Mouse (Mus musculus) T-helper 17 cell (primary cell): ENCODE data around the gene Slc38a1.

ENCODE experiments used
- in situ Hi-C, 2 experiments: fragments of 300-600 bp; cut with MboI, MseI; formaldehyde crosslinking; loops; 1 replicate in 1 of 2; 2 replicates in 1 of 2; pipeline ENCODE4 v1.15.1; 2025; ENCODE audit warnings: high pct_unique_total_duplicates in 2 of 2

Slc38a1 gene

DNA sequence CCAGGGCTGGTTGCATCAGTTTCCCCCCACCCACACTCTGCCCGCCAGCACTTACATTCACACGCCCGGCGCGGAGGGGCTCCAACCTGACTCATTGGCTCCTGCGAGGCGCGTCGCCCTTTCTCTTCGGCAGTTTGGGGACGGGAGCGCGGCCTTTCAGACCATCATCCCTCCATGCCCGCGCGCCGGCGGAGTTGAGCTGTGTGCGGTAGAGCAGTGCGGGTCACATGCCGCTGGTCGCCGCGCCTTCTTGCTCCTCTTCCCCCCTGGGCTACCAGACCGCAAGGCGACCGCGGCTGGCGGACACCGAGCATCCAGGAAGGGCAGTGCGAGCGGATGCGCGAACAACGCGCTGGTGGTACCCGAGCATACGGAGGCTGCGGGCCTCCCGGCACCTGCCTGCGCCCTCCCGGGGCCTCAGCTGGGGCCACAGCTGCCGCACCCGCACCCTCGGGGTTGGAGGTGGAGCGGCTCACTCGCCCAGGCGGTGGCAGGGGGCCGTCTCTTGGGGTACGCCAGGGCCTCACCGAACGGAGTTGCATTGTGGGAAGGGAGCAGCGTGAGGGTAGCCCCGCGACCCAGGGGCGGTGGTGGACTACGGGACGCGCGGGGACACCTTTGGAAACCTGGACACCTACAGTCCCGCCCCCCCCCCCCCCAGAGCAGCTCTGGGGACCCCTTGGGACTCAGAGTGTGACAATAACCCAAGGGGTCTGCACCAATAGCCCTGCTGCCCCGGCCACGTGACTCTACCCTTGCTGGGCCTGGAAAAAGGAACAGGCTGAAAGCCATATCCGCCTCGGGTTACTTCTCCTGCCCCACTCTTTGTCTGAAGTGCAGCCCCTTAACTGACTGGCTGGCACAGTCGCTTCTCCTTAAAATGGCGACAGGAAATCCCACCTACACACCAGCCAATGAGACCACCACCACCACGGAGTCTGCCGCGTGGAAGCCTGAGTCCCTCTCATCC lies at the start of gene Slc38a1:
Slc38a1 (minus strand) TSS at position 478 of the 970 bp plus-strand sequence.
- in situ Hi-C loops: loop anchor here (5.0 to 25.0 kb wide), 2 partner anchors 55 to 355 kb away; partner anchors contain the start of genes Arid2 (in 1 of the 2) and Slc38a2 (in 1 of the 2)

DNA sequence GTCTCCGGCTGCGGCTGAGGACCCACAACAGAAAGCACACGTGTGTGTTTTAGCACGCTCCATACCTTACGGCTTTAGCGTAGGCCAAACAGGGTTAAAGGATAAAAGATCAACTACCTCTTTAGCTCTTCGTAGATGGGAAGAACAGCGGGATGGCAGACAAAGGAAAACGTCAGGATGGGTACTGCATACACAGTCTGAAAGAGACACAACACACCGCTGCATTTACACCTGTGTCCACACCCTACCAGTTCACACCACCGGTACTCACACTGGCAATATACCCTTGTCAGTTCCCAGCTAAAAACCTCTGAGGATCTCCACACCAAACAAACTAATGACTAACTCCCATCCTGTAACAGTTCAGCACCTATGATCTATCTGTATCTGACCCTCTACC lies 49.7 kb upstream of the Slc38a1 start:
- in situ Hi-C loops: no loop called here

DNA sequence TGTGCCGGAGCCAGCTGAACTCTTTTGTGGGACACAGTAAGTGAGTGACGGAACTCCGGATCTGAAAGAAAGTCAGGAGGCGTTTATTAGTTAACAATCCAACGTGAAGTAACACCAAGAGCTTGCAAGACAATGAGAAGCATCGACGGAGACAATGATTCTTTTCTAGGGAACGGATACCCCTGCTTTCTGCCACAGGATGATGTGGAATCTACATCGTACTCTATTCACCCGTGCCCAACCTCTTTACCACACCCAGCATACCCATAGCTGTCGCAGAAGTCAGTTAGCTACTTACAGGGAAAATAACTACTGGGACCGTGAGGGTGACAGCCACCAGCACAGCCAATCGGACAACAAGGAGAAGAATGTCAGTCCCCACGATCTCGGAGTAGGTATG lies 48.7 kb upstream of the Slc38a1 start:
- in situ Hi-C loops: no loop called here

- in situ Hi-C loops: no loop called here
Observed at GRCm38 (mm10) chr15:96690829-96691228, 48.1 kb upstream of the Slc38a1 start.

GRCm38 (mm10) chr15:96689919-96690318 lies 47.2 kb upstream of the Slc38a1 start:
- in situ Hi-C loops: no loop called here

DNA sequence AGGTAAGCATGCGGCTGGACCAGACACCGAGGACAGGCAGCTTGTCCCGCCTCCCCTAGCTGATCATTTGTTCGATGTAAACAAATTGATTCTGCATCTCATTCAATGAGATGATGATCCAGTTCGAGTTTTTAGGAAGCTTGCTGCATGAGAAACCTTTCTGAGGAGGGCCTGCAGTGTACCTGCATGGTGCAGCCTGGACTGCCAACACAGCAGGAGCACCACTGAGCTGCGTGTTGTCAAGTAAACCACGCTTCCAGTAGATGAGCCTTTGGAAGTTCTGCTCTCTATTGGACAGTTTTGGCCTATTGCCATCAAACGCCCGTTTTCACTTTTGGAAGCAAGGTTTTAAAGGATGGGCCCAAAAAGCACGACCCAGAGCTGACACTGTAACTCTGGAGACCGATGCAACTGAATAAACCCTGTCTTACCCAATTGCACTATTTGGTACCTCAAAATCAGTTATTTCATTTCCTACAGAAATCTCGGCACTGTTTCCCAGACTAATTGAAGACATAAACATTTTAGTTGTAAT lies 46.1 kb upstream of the Slc38a1 start:
- in situ Hi-C loops: no loop called here

- in situ Hi-C loops: no loop called here
Observed at GRCm38 (mm10) chr15:96688036-96688435, 45.3 kb upstream of the Slc38a1 start.

DNA sequence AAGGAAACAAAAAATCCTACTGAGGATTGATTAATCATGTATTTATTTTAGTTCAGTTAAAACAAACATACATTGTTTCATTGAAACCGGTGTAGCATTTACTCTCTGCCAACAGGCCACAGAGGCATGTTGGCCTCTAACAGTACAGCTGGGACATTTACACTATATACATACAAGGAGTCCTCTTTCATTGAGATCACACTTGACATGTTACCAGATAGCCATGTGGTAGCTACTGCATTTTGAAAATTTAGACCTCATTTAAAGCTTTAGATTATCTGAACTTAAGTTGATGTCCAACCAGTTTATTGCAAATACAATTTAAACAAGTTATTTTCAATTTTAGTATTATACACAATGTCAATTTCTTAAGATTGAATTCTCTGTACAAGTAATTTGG lies 44.7 kb upstream of the Slc38a1 start:
- in situ Hi-C loops: no loop called here

DNA sequence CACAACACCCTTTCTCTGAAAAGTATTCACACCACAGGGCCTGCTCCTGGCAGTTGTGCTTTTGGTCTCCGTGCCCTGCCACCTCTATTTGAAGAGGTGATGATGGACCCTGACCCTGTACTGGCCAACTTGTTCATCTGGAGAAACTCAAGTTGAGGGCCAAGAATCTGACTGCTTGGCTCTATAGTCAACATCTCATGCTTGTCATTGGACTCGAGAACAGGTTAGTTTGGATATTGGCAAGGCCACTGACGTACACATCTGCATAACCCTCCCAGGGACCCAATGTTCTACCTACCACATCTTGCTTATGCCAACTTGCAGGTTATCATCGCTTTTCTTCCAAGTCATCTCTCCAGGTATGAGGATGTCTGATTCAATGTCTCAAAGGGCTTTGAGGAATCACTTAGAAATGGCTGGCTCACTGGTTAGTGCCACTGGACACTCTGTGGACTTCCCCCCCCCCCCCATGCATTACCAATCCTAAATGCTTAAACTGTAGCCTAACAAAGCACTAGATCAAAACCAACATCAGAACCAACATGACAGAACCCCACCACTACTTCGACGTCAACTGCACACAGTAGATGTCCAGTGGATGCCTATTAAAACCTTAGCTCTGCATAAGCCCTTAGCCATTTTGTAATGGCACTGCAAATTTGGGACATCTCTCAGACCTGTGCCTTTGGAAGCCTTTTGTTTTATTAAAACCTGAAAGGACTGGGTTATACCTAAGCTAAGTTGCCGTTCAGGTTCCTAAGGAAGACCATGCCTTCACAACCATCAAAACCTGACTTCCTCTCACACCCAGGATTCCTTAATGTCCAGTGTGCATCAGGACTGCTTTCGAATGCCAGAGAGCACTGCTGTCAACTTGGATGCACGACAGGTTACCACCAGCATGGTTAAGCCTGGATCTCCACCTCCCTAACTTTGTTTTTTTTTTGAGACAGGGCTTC lies 43.8 kb upstream of the Slc38a1 start:
- in situ Hi-C loops: no loop called here

DNA sequence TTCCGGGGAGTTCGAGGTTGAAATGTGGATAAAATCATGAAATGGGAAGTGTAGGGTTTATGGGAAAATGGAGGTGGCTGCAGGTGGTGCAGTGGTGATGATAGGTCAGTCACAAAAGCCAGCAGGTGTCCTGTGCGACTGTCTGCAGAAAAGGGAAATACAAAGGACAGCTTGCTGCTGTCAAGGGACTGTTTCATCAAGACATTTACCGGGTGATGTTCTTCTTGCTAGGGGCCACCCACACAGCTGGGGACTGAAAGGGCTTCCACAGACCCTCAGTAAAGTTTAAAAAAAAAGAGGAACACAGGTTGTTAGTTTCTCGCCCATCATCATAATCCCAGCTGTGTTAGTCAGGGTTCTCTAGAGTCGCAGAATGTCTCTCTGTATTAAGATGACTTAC lies 42.6 kb upstream of the Slc38a1 start:
- in situ Hi-C loops: no loop called here

DNA sequence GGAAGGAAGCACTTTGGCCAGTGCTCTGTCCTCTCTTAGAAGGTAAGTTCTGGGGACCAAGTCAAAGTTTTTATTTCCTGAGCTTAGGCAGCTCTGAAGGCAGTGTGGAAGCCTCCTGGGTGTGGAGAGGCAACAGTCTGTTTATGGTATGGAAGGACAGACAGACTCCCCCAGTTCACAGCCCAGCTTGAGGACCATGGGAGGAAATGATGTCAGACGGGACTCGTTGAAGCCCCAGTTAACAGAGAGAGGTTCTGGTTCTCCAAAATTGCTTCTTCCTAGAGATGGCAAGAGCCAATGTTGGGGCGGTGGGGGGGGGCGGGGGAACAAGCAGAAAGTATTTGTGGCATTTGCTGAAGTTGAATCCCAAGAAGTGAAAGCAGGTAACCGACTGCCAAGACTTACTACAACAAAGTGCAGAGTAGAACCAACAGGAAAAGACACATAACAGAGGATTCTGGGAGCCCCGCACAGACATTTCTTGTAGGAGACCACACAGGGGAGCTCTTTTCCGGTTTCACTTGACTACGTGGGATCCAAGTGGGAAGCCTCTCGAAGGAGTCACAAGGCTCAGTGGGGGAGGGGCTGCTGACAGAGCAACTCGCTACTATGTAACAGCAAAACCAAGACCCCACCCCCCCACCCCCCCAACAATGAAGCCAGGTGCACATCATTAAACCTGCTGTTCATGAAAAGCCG lies 41.6 kb upstream of the Slc38a1 start:
- in situ Hi-C loops: loop anchor here in 1 of 2 experiments (5.0 kb wide), 1 partner anchor 37 kb away; no protein-coding TSS in a partner anchor

- in situ Hi-C loops: no loop called here
Observed at GRCm38 (mm10) chr15:96678871-96679773, 36.4 kb upstream of the Slc38a1 start.

DNA sequence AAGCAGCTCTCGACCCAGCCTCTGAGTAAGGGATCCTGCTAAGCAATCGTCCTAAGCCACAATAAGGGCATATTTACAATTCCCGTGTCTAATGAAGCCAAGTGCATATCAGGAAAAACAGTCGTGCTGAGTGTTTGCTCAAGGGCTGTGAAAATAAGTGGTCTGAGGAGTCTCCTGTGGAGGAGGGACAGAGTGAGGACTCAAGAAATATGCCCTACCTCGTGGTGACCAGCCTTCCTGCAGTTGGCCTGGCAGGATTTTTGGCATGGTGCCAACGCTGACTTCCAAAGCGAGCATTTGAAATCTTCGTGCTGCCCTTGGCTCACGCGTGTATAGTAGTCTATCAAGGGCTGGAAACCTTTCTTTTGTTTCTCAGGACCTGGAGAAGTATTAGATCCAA lies 33.8 kb upstream of the Slc38a1 start:
- in situ Hi-C loops: no loop called here

DNA sequence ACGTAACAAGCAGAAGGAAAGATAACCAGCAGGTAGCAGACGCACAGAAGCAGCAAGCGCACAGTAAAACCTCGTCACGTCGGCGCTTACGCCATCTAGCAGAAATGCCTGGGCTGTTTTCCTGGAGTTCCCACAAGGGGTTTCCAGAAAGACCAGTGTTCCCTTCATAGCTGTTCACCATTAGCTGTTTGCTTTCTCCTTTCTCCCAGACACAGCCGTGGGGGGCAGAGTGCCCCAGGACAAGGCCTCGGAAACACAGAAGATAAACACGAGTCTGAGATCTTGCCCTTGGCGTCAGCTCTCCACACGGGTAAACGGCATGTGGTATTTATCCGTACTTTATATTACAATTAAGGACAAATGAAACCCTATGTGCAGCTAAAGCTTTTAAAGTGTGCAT lies 33.0 kb upstream of the Slc38a1 start:
- in situ Hi-C loops: no loop called here

DNA sequence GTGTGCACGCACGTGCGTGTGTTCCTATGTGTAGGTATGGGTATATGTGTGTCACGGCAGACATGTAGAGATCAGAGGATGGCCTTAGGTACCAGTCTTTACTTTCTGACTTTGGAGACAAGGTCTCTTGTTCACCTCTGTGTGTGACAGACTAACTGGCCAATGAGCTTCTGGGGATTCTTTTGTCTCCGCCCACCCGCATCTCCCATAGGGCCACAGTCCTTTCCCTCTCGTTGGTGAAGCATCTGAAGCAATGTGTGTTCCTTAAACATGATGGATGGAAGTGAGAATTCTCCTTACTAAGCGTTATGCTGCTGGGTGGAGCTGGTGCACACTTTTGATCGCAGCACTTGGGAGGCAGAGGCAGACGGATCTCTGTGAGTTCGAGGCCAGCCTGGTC lies 32.3 kb upstream of the Slc38a1 start:
- in situ Hi-C loops: no loop called here

DNA sequence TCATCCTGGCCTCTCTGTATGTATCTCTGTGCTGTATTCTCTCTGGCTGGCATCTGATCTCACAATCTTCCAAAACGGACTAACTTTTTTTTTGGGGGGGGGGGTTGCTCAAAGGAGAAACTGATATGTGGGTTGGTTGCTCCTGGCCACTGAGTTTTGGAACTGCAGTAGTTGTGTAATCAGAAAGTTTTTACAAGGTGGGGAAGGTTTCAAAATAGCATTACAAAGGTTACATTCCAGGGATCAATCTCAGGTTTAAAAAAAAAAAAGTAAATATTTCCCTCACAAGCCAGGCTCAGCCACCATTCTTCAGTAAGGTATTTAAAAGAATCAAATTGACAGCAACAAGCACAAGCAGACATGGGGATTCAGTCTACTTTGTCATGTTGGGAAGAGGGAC lies 31.4 kb upstream of the Slc38a1 start:
- in situ Hi-C loops: loop anchor here (5.0 to 25.0 kb wide), 3 partner anchors 77 to 137 kb away; no protein-coding TSS in a partner anchor

GRCm38 (mm10) chr15:96669721-96670120 lies 27.0 kb upstream of the Slc38a1 start:
- in situ Hi-C loops: loop anchor here (5.0 to 25.0 kb wide), 3 partner anchors 72 to 132 kb away; no protein-coding TSS in a partner anchor

DNA sequence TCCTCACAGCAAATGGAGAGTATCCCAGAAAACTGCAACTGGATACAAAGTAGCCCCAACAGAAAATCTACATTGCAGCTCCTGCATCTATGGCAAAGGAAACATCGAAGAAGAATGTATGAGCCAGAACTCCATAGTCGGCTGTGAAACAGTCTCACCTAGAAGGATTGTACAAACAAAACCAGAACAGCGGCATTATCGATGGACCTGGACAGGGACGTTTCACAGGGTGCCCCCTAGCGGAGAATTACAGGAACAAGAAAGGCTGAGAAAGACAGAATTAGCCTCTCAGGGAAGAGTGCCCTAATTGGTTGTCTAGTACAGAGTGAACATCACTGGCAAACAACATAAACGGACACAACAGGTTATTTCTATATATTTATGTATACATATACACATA lies 23.9 kb upstream of the Slc38a1 start:
- in situ Hi-C loops: loop anchor here in 1 of 2 experiments (25.0 kb wide), 1 partner anchor 129 kb away; no protein-coding TSS in a partner anchor

DNA sequence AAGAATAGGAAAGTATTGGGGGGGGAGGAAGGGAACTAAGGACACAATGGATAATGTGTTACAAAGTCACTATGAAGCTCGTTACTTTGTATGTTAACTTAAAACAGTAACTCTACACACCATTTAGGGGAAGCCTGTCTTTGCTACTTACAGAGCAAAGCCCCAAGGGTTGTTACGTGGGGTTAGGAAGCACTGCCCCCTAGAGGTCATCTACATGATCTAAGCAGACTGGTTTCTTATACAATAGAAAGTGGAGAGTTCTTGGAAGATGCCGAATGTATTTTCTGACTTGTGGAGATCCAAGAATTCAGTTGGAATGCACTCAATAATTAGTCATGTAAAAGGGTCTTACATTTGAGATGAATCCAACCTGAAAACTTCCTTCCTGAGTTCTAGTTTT lies 23.2 kb upstream of the Slc38a1 start:
- in situ Hi-C loops: loop anchor here in 1 of 2 experiments (25.0 kb wide), 1 partner anchor 129 kb away; no protein-coding TSS in a partner anchor
